Comparison of ENCODE assay signal across 8 mouse cellular contexts in genomic region chr13:81351462-81352155, GRCm38 (mm10).
A peak's percentile ranks its signal among the peaks of the same experiment; 100 is the strongest.
DNase-seq lines count a peak whose midpoint lies in the region; ATAC-seq and TF ChIP-seq lines count a peak whose summit lies in the region.

No protein-coding gene starts in this region.

- H3K9me3 ChIP-seq in embryonic facial prominence, embryonic 10.5 days: no peaks in the 10 kb centered on the region
- no peaks in the 10 kb centered on the region for H3K9me3 ChIP-seq in limb, embryonic 13.5 days
- H3K9me3 ChIP-seq in midbrain, embryonic 11.5 days (ENCODE audit: control insufficient read depth, low read length): no peaks in the 10 kb centered on the region

- 62% methylated on average over 14 of the region's 14 CpGs for WGBS in embryonic facial prominence, embryonic 10.5 days
- 74% methylated on average over 14 of the region's 14 CpGs for WGBS in limb, embryonic 13.5 days
- WGBS in midbrain, embryonic 11.5 days: 53% methylated on average over 14 of the region's 14 CpGs

- intact Hi-C loops in heart, postnatal 36 days (cut with DNase I): loop anchor here (5.0 kb wide), 1 partner anchor 469 kb away; the partner anchor contains the start of gene Arrdc3
- intact Hi-C loops in left cerebral cortex, postnatal 36 days (cut with DNase I): loop anchor here (10.0 kb wide), 1 partner anchor 187 kb away; no protein-coding TSS in a partner anchor
- intact Hi-C loops in left cerebral cortex, adult 2 months (cut with DNase I): no loop called here

- H3K27me3 ChIP-seq in embryonic facial prominence, embryonic 10.5 days (replicated peaks; ENCODE audit: low read depth, poor library complexity, severe bottlenecking): no peaks in the 10 kb centered on the region
- H3K27me3 ChIP-seq in limb, embryonic 13.5 days: no peaks in the 10 kb centered on the region
- H3K27me3 ChIP-seq in midbrain, embryonic 11.5 days (ENCODE audit: control insufficient read depth, insufficient read depth, low read length): no peaks in the 10 kb centered on the region

- no peak overlapping the region for H3K4me3 ChIP-seq in embryonic facial prominence, embryonic 10.5 days
- H3K4me3 ChIP-seq in limb, embryonic 13.5 days: no peak overlapping the region
- H3K4me3 ChIP-seq in midbrain, embryonic 11.5 days (ENCODE audit: low read depth, low read length): no peak overlapping the region
- H3K4me3 ChIP-seq in left cerebral cortex, adult 2 months: no peak overlapping the region

- peaks cover 9% of the 10 kb centered on the region for H3K4me1 ChIP-seq in embryonic facial prominence, embryonic 10.5 days
- no peaks in the 10 kb centered on the region; the same call in 1 of the 2 replicates for H3K4me1 ChIP-seq in limb, embryonic 13.5 days
- no peaks in the 10 kb centered on the region for H3K4me1 ChIP-seq in midbrain, embryonic 11.5 days (ENCODE audit: control insufficient read depth, insufficient read depth, low read length)

- H3K27ac ChIP-seq in embryonic facial prominence, embryonic 10.5 days (replicated peaks): peak overlapping the region; percentile 24; the same call in 1 of the 2 replicates
- no peak overlapping the region for H3K27ac ChIP-seq in limb, embryonic 13.5 days
- no peak overlapping the region for H3K27ac ChIP-seq in midbrain, embryonic 11.5 days (ENCODE audit: low read depth, low read length)
- H3K27ac ChIP-seq in left cerebral cortex, adult 2 months: no peak overlapping the region

- no peak overlapping the region for H3K4me2 ChIP-seq in limb, embryonic 13.5 days (replicated peaks)
- H3K4me2 ChIP-seq in midbrain, embryonic 11.5 days: no peak overlapping the region

- no peak for DNase-seq in embryonic facial prominence, embryonic 10.5 days (ENCODE audit: low spot score)
- peak; percentile 45 to 57 for DNase-seq in heart, postnatal 36 days
- peak; percentile 84 for DNase-seq in midbrain, embryonic 11.5 days (ENCODE audit: low spot score, missing footprints)
- DNase-seq in left cerebral cortex, postnatal 36 days (ENCODE audit: low spot score in 2 of 2): no peak
- DNase-seq in left cerebral cortex, adult 2 months (ENCODE audit: extremely low spot score in 1 of 2, low spot score in 2 of 2): no peak
- no peak for DNase-seq in right cerebral cortex, adult 18-20 months

- ATAC-seq in CD4-positive, CD25-positive, alpha-beta regulatory T cell, adult 4 months: peak; percentile 73
- ATAC-seq in limb, embryonic 13.5 days (ENCODE audit: low FRiP score, low read depth): peak; percentile 36; the same call in 1 of the 2 replicates
- ATAC-seq in midbrain, embryonic 11.5 days (ENCODE audit: low FRiP score): peak; percentile 78

- TF ChIP-seq CTCF in left cerebral cortex, adult 2 months (IDR thresholded peaks at IDR 0.05): no peak

- H3K9ac ChIP-seq in limb, embryonic 13.5 days: no peak overlapping the region
- H3K9ac ChIP-seq in midbrain, embryonic 11.5 days (ENCODE audit: low read length): no peak overlapping the region

- H3K36me3 ChIP-seq in embryonic facial prominence, embryonic 10.5 days (replicated peaks): no peaks in the 10 kb centered on the region
- H3K36me3 ChIP-seq in limb, embryonic 13.5 days: no peaks in the 10 kb centered on the region
- no peaks in the 10 kb centered on the region for H3K36me3 ChIP-seq in midbrain, embryonic 11.5 days (ENCODE audit: control insufficient read depth, insufficient read depth, low read length)

Comparison
In these comparisons a context has a peak if more than half of its experiments do, and no peak if none do; other contexts are left out.
1. DNase-seq: peak in heart, postnatal 36 days (2 of 2) and midbrain, embryonic 11.5 days (single experiment); none in embryonic facial prominence, embryonic 10.5 days (single experiment), left cerebral cortex, postnatal 36 days (0 of 2), left cerebral cortex, adult 2 months (0 of 2) and right cerebral cortex, adult 18-20 months (single experiment).
2. Peak in every context shown above with its lines, with median percentiles within 50 percentile points of each other: ATAC-seq.